Mouse (Mus musculus): ENCODE results near the gene Capzb. TPM values are rescaled to one million over a fixed set of nuclear protein-coding genes. Genes with fewer than 3 reads are reported as not detected.

The Capzb gene
- total and polyA plus RNA-seq, 3 experiments, result 103 to 354 TPM; not detected in 1

DNA sequence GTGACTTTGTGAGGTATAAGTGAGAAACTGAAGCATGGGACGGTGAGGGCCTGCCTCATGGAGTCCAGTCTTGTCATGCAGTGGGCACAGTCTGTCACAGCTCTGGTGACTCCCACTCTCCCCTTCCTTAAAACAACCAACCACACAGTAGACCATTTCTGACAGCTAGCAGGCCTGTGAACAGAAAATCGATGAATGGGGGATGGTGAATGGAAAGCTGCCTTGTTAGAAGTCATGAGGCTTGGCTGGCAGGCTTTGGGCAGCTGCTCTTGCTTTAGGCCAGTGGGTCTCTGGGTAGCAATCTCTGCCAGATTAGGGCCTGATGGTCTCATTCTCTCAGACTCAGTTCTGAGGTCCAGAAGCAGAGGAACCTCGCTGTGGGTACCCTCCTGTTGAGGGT, 51.5 kb downstream of the Capzb start:
- DNase-seq (ENCODE audit: low read depth, low spot score), result no peak
- H3K79me2 ChIP-seq (ENCODE audit: control insufficient read depth, insufficient read depth, low read length, poor library complexity), result no peaks in the 10 kb centered on the region
- TF ChIP-seq JUND (IDR thresholded peaks at IDR 0.05; ENCODE audit: low read depth, low read length) (no peak), SIN3A (IDR thresholded peaks at IDR 0.05; ENCODE audit: low read length) (no peak), CHD1 (IDR thresholded peaks at IDR 0.05; ENCODE audit: low read depth, low read length) (no peak), NELFE (IDR thresholded peaks at IDR 0.05; ENCODE audit: low read depth, low read length) (no peak), MYB (IDR thresholded peaks at IDR 0.05; ENCODE audit: low read depth, low read length) (no peak), ZC3H11A (IDR thresholded peaks at IDR 0.05; ENCODE audit: low read depth, low read length) (no peak)
- no peak overlapping the region for H3K27ac ChIP-seq (ENCODE audit: control insufficient read depth, low read depth, low read length)
- no peak overlapping the region for H3K4me3 ChIP-seq (ENCODE audit: control insufficient read depth in 1 of 2, insufficient read depth in 1 of 2, low read depth in 2 of 2, low read length in 2 of 2)
- H3K9me3 ChIP-seq (replicated peaks; ENCODE audit: insufficient read depth, low read length), result no peaks in the 10 kb centered on the region
- H3K36me3 ChIP-seq (ENCODE audit: control insufficient read depth in 1 of 2, insufficient read depth in 2 of 2, low read length in 2 of 2), result peaks cover 3 to 18% of the 10 kb centered on the region in 2 experiments; a peak in 3 of 4 replicates
- H3K27me3 ChIP-seq (ENCODE audit: control insufficient read depth in 1 of 2, insufficient read depth in 2 of 2, low read length in 2 of 2), result no peaks in the 10 kb centered on the region
- H3K4me1 ChIP-seq (ENCODE audit: control insufficient read depth in 1 of 2, insufficient read depth in 2 of 2, low read length in 2 of 2), result peaks cover 0 to under 1% of the 10 kb centered on the region in 2 experiments; a peak in 1 of 4 replicates
- H3K9ac ChIP-seq (ENCODE audit: control insufficient read depth, low read depth, low read length, poor library complexity, severe bottlenecking), result no peak overlapping the region

DNA sequence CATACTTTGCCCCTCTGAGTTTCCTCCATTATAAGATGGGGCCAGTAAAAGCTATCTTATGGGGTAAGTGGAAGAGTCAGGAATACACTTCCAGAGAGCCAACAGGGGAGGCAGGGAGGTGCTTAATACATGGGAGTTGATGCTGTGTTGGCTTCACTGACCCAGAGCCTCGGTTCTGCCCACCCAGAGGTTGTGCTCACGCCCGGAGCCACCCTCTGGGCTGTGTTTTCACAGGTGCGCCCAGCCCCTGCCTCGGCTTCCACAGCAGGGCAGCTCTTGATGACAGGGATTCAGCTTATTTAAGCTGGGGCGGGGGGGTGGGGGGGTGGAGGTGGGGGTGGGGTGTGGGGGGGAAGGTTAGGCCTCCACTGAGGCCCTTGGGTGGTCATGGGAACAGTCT, 52.1 kb downstream of the Capzb start:
- Histone ChIP-seq H3K4me1 (ENCODE audit: control insufficient read depth in 1 of 2, insufficient read depth in 2 of 2, low read length in 2 of 2) (peaks cover 0 to 6% of the 10 kb centered on the region in 2 experiments; a peak in 3 of 4 replicates), H3K27ac (ENCODE audit: control insufficient read depth, low read depth, low read length) (no peak overlapping the region), H3K4me3 (ENCODE audit: control insufficient read depth in 1 of 2, insufficient read depth in 1 of 2, low read depth in 2 of 2, low read length in 2 of 2) (no peak overlapping the region), H3K9me3 (replicated peaks; ENCODE audit: insufficient read depth, low read length) (no peaks in the 10 kb centered on the region), H3K36me3 (ENCODE audit: control insufficient read depth in 1 of 2, insufficient read depth in 2 of 2, low read length in 2 of 2) (peaks cover 7 to 13% of the 10 kb centered on the region in 2 experiments), H3K9ac (ENCODE audit: control insufficient read depth, low read depth, low read length, poor library complexity, severe bottlenecking) (no peak overlapping the region), H3K27me3 (ENCODE audit: control insufficient read depth in 1 of 2, insufficient read depth in 2 of 2, low read length in 2 of 2) (no peaks in the 10 kb centered on the region), H3K79me2 (ENCODE audit: control insufficient read depth, insufficient read depth, low read length, poor library complexity) (no peaks in the 10 kb centered on the region)
- DNase-seq (ENCODE audit: low read depth, low spot score), result no peak
- TF ChIP-seq CTCF (IDR thresholded peaks at IDR 0.05 in 2 of 3, conservative IDR thresholded peaks at IDR 0.05 in 1 of 3; ENCODE audit: control insufficient read depth in 1 of 3, insufficient read depth in 1 of 3, low read depth in 2 of 3, low read length in 3 of 3, poor library complexity in 1 of 3, severe bottlenecking in 1 of 3), result no peak
- TF ChIP-seq CHD1 (IDR thresholded peaks at IDR 0.05; ENCODE audit: low read depth, low read length), result no peak
- no peak for TF ChIP-seq USF2 (IDR thresholded peaks at IDR 0.05; ENCODE audit: borderline replicate concordance in 1 of 2, insufficient read depth in 1 of 2, low read depth in 1 of 2, low read length in 2 of 2)
- no peak for TF ChIP-seq JUND (IDR thresholded peaks at IDR 0.05; ENCODE audit: low read depth, low read length)
- no peak for TF ChIP-seq EP300 (IDR thresholded peaks at IDR 0.05; ENCODE audit: low read depth in 1 of 2, low read length in 2 of 2)
- TF ChIP-seq TAL1 (IDR thresholded peaks at IDR 0.05; ENCODE audit: low read length), result no peak
- no peak for TF ChIP-seq SIN3A (IDR thresholded peaks at IDR 0.05; ENCODE audit: low read length)
- TF ChIP-seq POLR2A (IDR thresholded peaks at IDR 0.05; ENCODE audit: control insufficient read depth in 1 of 2, insufficient read depth in 1 of 2, low read depth in 1 of 2, low read length in 2 of 2, poor library complexity in 1 of 2), result no peak
- TF ChIP-seq RCOR1 (IDR thresholded peaks at IDR 0.05; ENCODE audit: low read depth, low read length), result no peak
- TF ChIP-seq SMC3 (IDR thresholded peaks at IDR 0.05; ENCODE audit: low read depth, low read length), result no peak
- TF ChIP-seq UBTF (IDR thresholded peaks at IDR 0.05; ENCODE audit: borderline replicate concordance, insufficient read depth, low read depth, low read length), result no peak
- TF ChIP-seq E2F4 (IDR thresholded peaks at IDR 0.05; ENCODE audit: borderline replicate concordance, low read depth, low read length), result no peak
- TF ChIP-seq MYC (IDR thresholded peaks at IDR 0.05; ENCODE audit: low read depth, low read length), result no peak
- TF ChIP-seq TCF12 (IDR thresholded peaks at IDR 0.05; ENCODE audit: low read depth, low read length), result no peak
- TF ChIP-seq ZMIZ1 (IDR thresholded peaks at IDR 0.05; ENCODE audit: low read depth, low read length), result no peak
- TF ChIP-seq MAFK (IDR thresholded peaks at IDR 0.05; ENCODE audit: borderline replicate concordance, low read depth, low read length), result no peak
- no peak for TF ChIP-seq ZKSCAN1 (IDR thresholded peaks at IDR 0.05; ENCODE audit: low read depth, low read length)
